Mouse (Mus musculus) testis, adult 2 months (tissue): ENCODE measurements around the gene Lrrc20. TPM values are rescaled to one million over a fixed set of nuclear protein-coding genes. Genes with fewer than 3 reads are reported as not detected.
A peak's percentile ranks its signal among the peaks of the same experiment; 100 is the strongest.

Experiments used
- H3K27ac ChIP-seq: fragments of 200-500 bp; 2 replicates; pipeline ENCODE4 v1.5.1; 2012; ENCODE audit warnings: low read depth, low read length; ENCODE audit not compliant: control insufficient read depth, insufficient read depth
- H3K27me3 ChIP-seq: fragments of 200-500 bp; 2 replicates; pipeline ENCODE4 v1.6.1; 2012; ENCODE audit warnings: mild to moderate bottlenecking, low read length, moderate library complexity; ENCODE audit not compliant: control insufficient read depth, insufficient read depth
- H3K36me3 ChIP-seq: fragments of 200-500 bp; 2 replicates; pipeline ENCODE4 v1.6.1; 2012; ENCODE audit warnings: mild to moderate bottlenecking, low read length; ENCODE audit not compliant: control insufficient read depth, insufficient read depth
- H3K4me1 ChIP-seq: fragments of 200-500 bp; 2 replicates; pipeline ENCODE4 v1.6.1; 2012; ENCODE audit warnings: low read length; ENCODE audit not compliant: control insufficient read depth, insufficient read depth
- H3K4me3 ChIP-seq: fragments of 200-500 bp; 2 replicates; pipeline ENCODE4 v1.5.1; 2012; ENCODE audit warnings: low read depth, mild to moderate bottlenecking, low read length, moderate library complexity, mixed read lengths; ENCODE audit not compliant: control insufficient read depth
- CTCF ChIP-seq: fragments of 200-500 bp; IDR thresholded peaks from 2 replicates; pipeline ENCODE4 v1.5.1; 2012; ENCODE audit warnings: low read depth, mild to moderate bottlenecking, inconsistent platforms, low read length, moderate library complexity; ENCODE audit not compliant: control insufficient read depth, insufficient read depth, insufficient replicate concordance
- POLR2A ChIP-seq: fragments of 200-500 bp; IDR thresholded peaks from 2 replicates; pipeline ENCODE4 v1.6.1; 2012; ENCODE audit warnings: low read depth, mild to moderate bottlenecking, inconsistent platforms, low read length, moderate library complexity; ENCODE audit not compliant: control insufficient read depth
- polyA plus RNA-seq: library from polyadenylated mRNA; depleted of rRNA; stranded (reverse); fragments of >200 nt; gene quantifications from 2 replicates; pipeline ENCODE4 v1.2.3, GENCODE M21; 2012

The Lrrc20 gene
- polyA plus RNA-seq, 1 experiment = 3.3 TPM

DNA sequence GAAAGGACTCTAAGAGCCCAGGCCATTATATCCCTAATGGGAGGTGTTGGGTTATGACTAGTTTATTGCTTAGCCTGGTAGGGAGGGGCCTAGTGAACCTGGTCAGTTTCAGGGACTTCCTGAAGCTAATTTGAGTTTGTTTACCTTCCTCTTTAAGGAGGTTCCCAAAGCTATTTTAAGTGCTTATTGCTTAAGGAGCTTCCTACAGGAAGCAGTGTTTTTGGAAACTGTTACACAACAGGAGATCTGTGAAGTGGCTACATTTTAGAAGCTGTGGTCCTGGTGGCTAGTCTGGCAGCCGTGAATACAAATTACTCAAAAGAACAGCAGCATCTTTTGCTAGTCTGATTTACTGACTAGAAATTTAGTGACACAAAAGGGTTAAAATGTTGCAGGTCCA lies 1.3 kb upstream of the Lrrc20 start:
- no peaks in the 10 kb centered on the region for H3K27me3 ChIP-seq
- TF ChIP-seq POLR2A (no peak), CTCF (no peak)
- peaks cover 7% of the 10 kb centered on the region for H3K4me1 ChIP-seq
- no peak overlapping the region for H3K27ac ChIP-seq
- H3K4me3 ChIP-seq = peak overlapping the region; percentile 88; the same call in 1 of the 2 replicates
- no peaks in the 10 kb centered on the region for H3K36me3 ChIP-seq

DNA sequence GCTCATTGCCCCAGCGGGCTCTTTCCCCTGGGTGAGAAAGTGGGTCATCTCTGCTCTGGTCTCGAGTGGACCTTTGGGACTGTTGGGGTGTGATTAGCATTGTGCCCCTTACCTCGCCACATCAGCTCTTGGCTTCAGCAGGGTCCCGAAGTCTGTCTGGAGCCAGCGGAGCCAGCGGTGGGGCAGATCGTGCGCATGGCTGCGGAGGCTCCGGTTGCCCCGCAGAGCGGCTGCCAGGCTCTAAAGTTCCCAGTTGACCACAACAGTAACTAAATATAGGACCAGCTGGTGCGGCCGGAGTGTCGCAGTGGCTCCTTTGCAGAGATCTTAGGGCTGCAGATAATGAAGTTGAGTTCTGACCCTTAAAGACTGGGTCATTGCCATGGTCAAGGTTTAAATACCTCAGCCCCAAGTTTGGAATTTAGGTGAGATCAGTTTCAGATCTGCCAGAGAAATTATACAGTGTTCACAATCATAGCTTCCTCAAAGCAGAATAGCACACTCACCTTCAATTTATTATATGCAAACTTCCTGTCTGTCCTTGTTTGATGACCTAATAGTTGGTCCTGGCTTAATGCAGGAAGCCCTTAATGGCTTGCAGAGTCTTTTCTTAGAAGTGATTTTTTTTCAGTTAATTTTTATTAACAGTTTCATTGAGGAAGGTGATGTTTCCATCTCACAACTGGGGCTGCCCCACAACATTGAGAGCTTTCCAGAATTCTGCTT lies 1.0 kb downstream of the Lrrc20 start:
- Histone ChIP-seq H3K36me3 (no peaks in the 10 kb centered on the region), H3K27ac (no peak overlapping the region), H3K4me3 (peak overlapping the region; percentile 88), H3K4me1 (peaks cover 7% of the 10 kb centered on the region), H3K27me3 (no peaks in the 10 kb centered on the region)
- TF ChIP-seq POLR2A = no peak
- no peak for TF ChIP-seq CTCF

DNA sequence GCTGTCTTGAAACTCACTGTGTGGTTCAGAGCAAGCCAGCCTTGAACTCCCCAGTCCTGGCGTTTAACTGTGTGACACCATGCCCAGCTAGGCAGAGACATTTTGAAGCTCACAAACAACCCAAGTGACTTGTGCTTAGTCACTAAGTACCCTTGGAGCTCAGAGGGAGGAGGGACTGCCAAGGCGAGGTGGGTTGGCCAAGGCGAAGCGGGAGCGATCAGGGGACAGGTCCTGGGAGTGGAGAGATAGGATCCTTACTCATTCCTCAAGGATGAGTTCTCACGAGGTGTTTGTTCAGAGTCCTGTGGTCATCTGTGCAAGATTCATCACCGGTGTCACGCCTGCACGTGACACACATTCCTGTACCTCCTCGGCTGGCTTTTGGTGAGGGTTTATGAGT lies 3.9 kb downstream of the Lrrc20 start:
- no peaks in the 10 kb centered on the region for H3K27me3 ChIP-seq
- H3K4me1 ChIP-seq = peaks cover 7% of the 10 kb centered on the region
- H3K4me3 ChIP-seq = no peak overlapping the region
- H3K27ac ChIP-seq = no peak overlapping the region
- no peaks in the 10 kb centered on the region for H3K36me3 ChIP-seq
- no peak for TF ChIP-seq CTCF
- no peak for TF ChIP-seq POLR2A

DNA sequence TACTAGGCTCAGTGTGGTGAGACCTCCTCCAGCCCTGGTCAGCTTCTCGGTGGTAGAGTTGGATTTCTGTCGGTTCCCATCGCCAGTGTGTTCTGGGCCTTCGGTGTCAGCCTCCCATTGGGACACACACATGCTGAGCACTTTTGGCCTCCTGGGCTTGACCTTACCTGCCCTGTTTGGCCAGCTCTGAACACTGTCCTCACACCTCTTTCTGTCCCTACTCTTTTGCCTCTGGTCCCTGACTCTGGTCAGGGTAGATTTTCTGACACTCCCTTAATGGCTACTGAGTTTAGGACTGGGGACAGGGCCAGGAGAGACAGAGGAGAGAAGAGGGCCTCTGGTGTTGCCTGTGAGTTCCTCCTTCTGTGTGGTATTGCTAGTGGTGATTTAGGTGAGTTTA lies 4.3 kb downstream of the Lrrc20 start:
- peaks cover 7% of the 10 kb centered on the region for H3K4me1 ChIP-seq
- no peaks in the 10 kb centered on the region for H3K36me3 ChIP-seq
- H3K27ac ChIP-seq = no peak overlapping the region
- no peak overlapping the region for H3K4me3 ChIP-seq
- TF ChIP-seq CTCF (no peak), POLR2A (no peak)
- no peaks in the 10 kb centered on the region for H3K27me3 ChIP-seq

DNA sequence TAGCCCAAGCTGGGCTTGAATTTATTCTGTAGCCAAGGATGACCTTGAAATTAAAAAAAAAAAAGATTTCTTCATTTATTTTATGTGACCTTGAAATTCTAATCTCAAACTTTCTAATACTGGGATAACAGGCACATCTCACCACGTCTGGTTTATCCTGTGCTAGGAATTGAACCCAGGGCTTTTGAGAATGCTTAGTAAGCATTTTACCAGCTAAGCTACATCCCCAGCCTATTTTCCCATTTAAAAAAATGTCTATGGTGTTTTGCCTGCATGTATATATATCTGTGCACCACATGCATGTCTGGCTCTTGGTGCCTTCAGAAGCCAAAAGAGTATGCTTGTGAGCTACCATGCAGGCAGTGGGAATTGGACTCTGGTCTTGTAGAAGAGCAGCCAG lies 4.9 kb downstream of the Lrrc20 start:
- Histone ChIP-seq H3K4me3 (no peak overlapping the region), H3K4me1 (peaks cover 7% of the 10 kb centered on the region), H3K36me3 (no peaks in the 10 kb centered on the region), H3K27ac (no peak overlapping the region), H3K27me3 (no peaks in the 10 kb centered on the region)
- TF ChIP-seq POLR2A = no peak
- no peak for TF ChIP-seq CTCF

DNA sequence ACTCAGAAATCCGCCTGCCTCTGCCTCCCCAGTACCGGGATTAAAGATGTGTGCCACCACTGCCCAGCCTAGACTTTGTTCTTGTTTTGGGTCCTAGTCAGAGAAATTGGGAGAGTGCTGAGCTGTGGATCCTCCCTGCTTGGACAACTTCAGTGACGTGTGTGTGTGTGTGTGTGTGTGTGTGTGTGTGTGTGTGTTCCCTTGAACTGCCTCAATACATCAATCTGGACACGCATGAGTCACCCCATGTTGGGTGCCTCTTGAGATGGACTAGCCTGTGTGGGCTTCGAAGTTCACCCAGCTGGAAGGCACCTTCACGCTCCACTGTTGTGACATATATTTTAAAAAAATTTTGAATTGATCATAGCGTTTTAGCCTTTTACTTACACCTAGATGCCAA lies 7.2 kb downstream of the Lrrc20 start:
- no peaks in the 10 kb centered on the region for H3K36me3 ChIP-seq
- H3K4me3 ChIP-seq = no peak overlapping the region
- no peaks in the 10 kb centered on the region for H3K4me1 ChIP-seq
- H3K27ac ChIP-seq = no peak overlapping the region
- H3K27me3 ChIP-seq = no peaks in the 10 kb centered on the region
- TF ChIP-seq CTCF (no peak), POLR2A (no peak)

DNA sequence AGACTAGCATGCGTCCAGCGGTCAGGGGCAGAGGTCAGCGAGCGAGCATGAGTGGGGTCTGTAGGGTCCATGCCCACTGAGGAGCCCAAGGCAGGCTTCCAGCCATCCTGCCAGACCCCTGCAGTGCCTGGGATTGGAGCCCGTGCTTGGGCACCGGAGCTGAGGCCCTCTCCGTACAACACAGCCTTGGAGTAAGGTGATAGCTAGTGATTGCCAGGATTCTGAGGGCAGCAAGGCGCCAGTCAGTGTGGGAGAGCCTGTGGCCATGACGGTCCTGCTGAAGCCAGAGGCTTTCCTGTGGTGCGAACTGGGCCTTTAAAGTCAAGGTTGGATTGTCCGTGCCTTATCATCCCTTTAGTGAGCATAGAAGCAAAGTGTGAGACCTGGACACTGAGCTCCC lies 9.2 kb downstream of the Lrrc20 start:
- H3K27me3 ChIP-seq = no peaks in the 10 kb centered on the region
- TF ChIP-seq CTCF (no peak), POLR2A (no peak)
- no peak overlapping the region for H3K4me3 ChIP-seq
- no peaks in the 10 kb centered on the region for H3K4me1 ChIP-seq
- no peaks in the 10 kb centered on the region for H3K36me3 ChIP-seq
- no peak overlapping the region for H3K27ac ChIP-seq
